Mouse (Mus musculus) embryonic fibroblast, embryonic 13.5 days (primary cell): ENCODE data around the gene Nkd2. TPM values are rescaled to one million over a fixed set of nuclear protein-coding genes. Genes with fewer than 3 reads are reported as not detected.

Source experiments
- H3K27ac ChIP-seq: 2 replicates; pipeline ENCODE4 v1.5.1; 2012; ENCODE audit warnings: low read length, control low read depth, inconsistent platforms; ENCODE audit not compliant: insufficient read depth
- H3K4me1 ChIP-seq: 2 replicates; pipeline ENCODE4 v1.6.1; 2011; ENCODE audit warnings: low read length; ENCODE audit not compliant: control insufficient read depth, insufficient read depth
- H3K4me3 ChIP-seq: 2 replicates; pipeline ENCODE4 v1.5.1; 2011; ENCODE audit warnings: mild to moderate bottlenecking, control low read depth, low read length; ENCODE audit not compliant: insufficient read depth
- CTCF ChIP-seq: IDR thresholded peaks from 2 replicates; pipeline ENCODE4 v1.5.1; 2011; ENCODE audit warnings: mild to moderate bottlenecking, control low read depth, low read length, moderate library complexity, borderline replicate concordance; ENCODE audit not compliant: insufficient read depth
- POLR2A ChIP-seq: IDR thresholded peaks from 2 replicates; pipeline ENCODE4 v1.6.1; 2011; ENCODE audit warnings: low read depth, mild to moderate bottlenecking, control low read depth, low read length, moderate library complexity
- polyA plus RNA-seq: library from polyadenylated mRNA; stranded (reverse); fragments of >200 nt; gene quantifications from 2 replicates; pipeline ENCODE4 v1.2.4, GENCODE M21; 2011; ENCODE audit warnings: low read depth; ENCODE audit not compliant: missing spikeins, insufficient read length

Nkd2 gene
- polyA plus RNA-seq, 1 experiment = 10.9 TPM

- Histone ChIP-seq H3K4me1 (no peaks in the 10 kb centered on the region), H3K4me3 (no peak overlapping the region), H3K27ac (no peak overlapping the region)
- TF ChIP-seq CTCF (no peak), POLR2A (no peak)
Observed at GRCm38 (mm10) chr13:73782486-73782885, 64.9 kb downstream of the Nkd2 start.

- no peaks in the 10 kb centered on the region for H3K4me1 ChIP-seq
- no peak overlapping the region for H3K27ac ChIP-seq
- H3K4me3 ChIP-seq = no peak overlapping the region
- TF ChIP-seq CTCF (no peak), POLR2A (no peak)
Observed at GRCm38 (mm10) chr13:73777578-73777977, 69.9 kb downstream of the Nkd2 start.

GRCm38 (mm10) chr13:73775786-73776185, 71.6 kb downstream of the Nkd2 start:
- H3K4me3 ChIP-seq = no peak overlapping the region
- H3K4me1 ChIP-seq = no peaks in the 10 kb centered on the region
- H3K27ac ChIP-seq = no peak overlapping the region
- no peak for TF ChIP-seq CTCF
- TF ChIP-seq POLR2A = no peak

GRCm38 (mm10) chr13:73773519-73774205, 73.8 kb downstream of the Nkd2 start:
- Histone ChIP-seq H3K27ac (no peak overlapping the region), H3K4me1 (no peaks in the 10 kb centered on the region), H3K4me3 (no peak overlapping the region)
- TF ChIP-seq CTCF (no peak), POLR2A (no peak)

GRCm38 (mm10) chr13:73772655-73773054, 74.8 kb downstream of the Nkd2 start:
- TF ChIP-seq POLR2A (no peak), CTCF (no peak)
- no peak overlapping the region for H3K27ac ChIP-seq
- no peak overlapping the region for H3K4me3 ChIP-seq
- H3K4me1 ChIP-seq = no peaks in the 10 kb centered on the region

- H3K4me1 ChIP-seq = no peaks in the 10 kb centered on the region
- no peak overlapping the region for H3K27ac ChIP-seq
- no peak for TF ChIP-seq CTCF
- no peak for TF ChIP-seq POLR2A
- no peak overlapping the region for H3K4me3 ChIP-seq
Observed at GRCm38 (mm10) chr13:73771131-73771530, 76.3 kb downstream of the Nkd2 start.

- Histone ChIP-seq H3K27ac (no peak overlapping the region), H3K4me1 (peaks cover 3% of the 10 kb centered on the region; the same call in 1 of the 2 replicates), H3K4me3 (no peak overlapping the region)
- TF ChIP-seq CTCF = no peak
- TF ChIP-seq POLR2A = no peak
Observed at GRCm38 (mm10) chr13:73769916-73770682, 77.3 kb downstream of the Nkd2 start.

Other genes starting within 250 kb of the Nkd2 start
- 140 and 159 TPM in 2 replicates for gene Clptm1l, start 243.6 kb downstream of the Nkd2 start, polyA plus RNA-seq
- 6.5 and 6.6 TPM in 2 replicates for gene Tert, start 220.7 kb downstream of the Nkd2 start, polyA plus RNA-seq
- not detected in 2 replicates for gene Slc6a18, start 169.6 kb downstream of the Nkd2 start, polyA plus RNA-seq
- gene Slc6a19, start 142.8 kb downstream of the Nkd2 start, polyA plus RNA-seq = not detected in 2 replicates
- gene Slc12a7, start 114.5 kb downstream of the Nkd2 start, polyA plus RNA-seq = 26.0 and 31.9 TPM in 2 replicates
- 24.0 and 32.6 TPM in 2 replicates for gene Trip13, start 90.2 kb upstream of the Nkd2 start, polyA plus RNA-seq
- gene Brd9, start 90.2 kb upstream of the Nkd2 start, polyA plus RNA-seq = 33.1 and 35.1 TPM in 2 replicates
- not detected in 2 replicates for gene Zdhhc11, start 116.2 kb upstream of the Nkd2 start, polyA plus RNA-seq
- gene Tppp, start 161.8 kb upstream of the Nkd2 start, polyA plus RNA-seq = 0.13 TPM in 1 of 2 replicates, not detected in the other
- gene Cep72, start 214.7 kb upstream of the Nkd2 start, polyA plus RNA-seq = 5.8 and 8.1 TPM in 2 replicates